Mouse (Mus musculus) left cerebral cortex, adult 2 months (tissue): ENCODE results near the gene Klf4. TPM values are rescaled to one million over a fixed set of nuclear protein-coding genes. Genes with fewer than 3 reads are reported as not detected.

Source experiments
- DNase-seq, 2 experiments: peaks; one replicate each; pipeline ENCODE4 v3.0.0; 2021 to 2022; ENCODE audit warnings: low spot score in 2 of 2, mixed read lengths in 1 of 2; ENCODE audit errors: extremely low spot score in 1 of 2
- H3K27ac ChIP-seq: fragments of 200-600 bp; 2 replicates; pipeline ENCODE4 v1.8.1; 2022
- H3K4me3 ChIP-seq: fragments of 200-600 bp; 2 replicates; pipeline ENCODE4 v1.8.1; 2022
- CTCF ChIP-seq: fragments of 200-600 bp; IDR thresholded peaks from 2 replicates; pipeline ENCODE4 v1.8.1; 2022; ENCODE audit warnings: antibody characterized with exemption, mild to moderate bottlenecking, moderate library complexity
- intact Hi-C: fragments of 180-260 bp; cut with DNase I; formaldehyde crosslinking; loops from one replicate; pipeline ENCODE4 v1.15.1; 2025
- total RNA-seq, 2 experiments: library from RNA; stranded (reverse); gene quantifications; 2 replicates each; pipeline ENCODE4 v1.2.3; 2021

The Klf4 gene
- total RNA-seq, 2 experiments from 2014 or later: 7.7 to 14.3 TPM

DNA sequence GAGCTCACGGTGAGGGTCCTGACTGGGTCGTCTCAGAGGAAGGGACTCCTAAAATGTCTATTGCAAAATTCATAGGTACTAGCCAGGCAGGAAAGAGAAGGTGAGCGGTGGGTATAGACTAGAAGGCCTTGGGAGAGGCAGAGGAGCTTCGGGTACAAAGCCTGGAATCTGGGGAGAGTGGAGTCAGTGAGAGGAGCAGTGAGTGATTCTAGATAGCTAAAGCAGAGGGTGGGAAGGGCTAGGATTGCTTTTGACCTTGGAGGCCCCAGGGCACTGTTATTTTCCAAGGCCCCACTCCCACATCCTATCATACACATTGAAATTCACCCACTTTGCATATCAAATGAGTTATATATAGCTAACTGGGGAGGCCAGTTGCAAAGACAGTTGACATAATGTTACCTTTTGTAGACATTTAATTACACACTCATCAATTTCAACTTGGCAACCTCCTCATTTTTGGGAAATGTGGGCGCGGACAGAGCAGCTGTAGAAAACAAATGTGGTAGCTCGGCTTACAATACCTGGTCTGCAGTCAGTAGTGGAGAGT, 55.0 kb downstream of the Klf4 start:
- DNase-seq: no peak
- Histone ChIP-seq H3K27ac (no peak overlapping the region), H3K4me3 (no peak overlapping the region)
- no peak for TF ChIP-seq CTCF
- intact Hi-C loops: no loop called here

Other genes with a start within 250 kb of the Klf4 start
- 100 to 1,000 TPM; 180 to 193 TPM for gene Rad23b, start 182.4 kb downstream of the Klf4 start, total RNA-seq